Mouse (Mus musculus): Measurements from ENCODE around the gene Rsph3b.
"Not testable (repeated sequence)": the region's sequence is repeated elsewhere in the genome, so short reads cannot be mapped to it uniquely, and the experiment has no call there.

The Rsph3b gene

GRCm38 (mm10) chr17:6947984-6948768, at the start of gene Rsph3b:
Gene Rsph3b (minus strand): TSS chr17:6948682.
- peak; percentile 83 for DNase-seq (ENCODE audit: low spot score)

- not testable (repeated sequence) for DNase-seq (ENCODE audit: low spot score)
Observed at GRCm38 (mm10) chr17:6997778-6998490, 49.5 kb upstream of the Rsph3b start.

GRCm38 (mm10) chr17:6996826-6997225, 48.3 kb upstream of the Rsph3b start:
- not testable (repeated sequence) for DNase-seq (ENCODE audit: low spot score)

- DNase-seq (ENCODE audit: low spot score): not testable (repeated sequence)
Observed at GRCm38 (mm10) chr17:6995504-6995903, 47.0 kb upstream of the Rsph3b start.

- DNase-seq (ENCODE audit: low spot score): not testable (repeated sequence)
Observed at GRCm38 (mm10) chr17:6986118-6986517, 37.6 kb upstream of the Rsph3b start.

- DNase-seq (ENCODE audit: low spot score): not testable (repeated sequence)
Observed at GRCm38 (mm10) chr17:6980144-6980543, 31.7 kb upstream of the Rsph3b start.

GRCm38 (mm10) chr17:6979380-6979779, 30.9 kb upstream of the Rsph3b start:
- DNase-seq (ENCODE audit: low spot score): not testable (repeated sequence)

GRCm38 (mm10) chr17:6978287-6979248, 30.1 kb upstream of the Rsph3b start, which contains the start of gene Gm49721:
Gene Gm49721 (plus strand): TSS chr17:6978904.
- peak; percentile 70 for DNase-seq (ENCODE audit: low spot score)

- not testable (repeated sequence) for DNase-seq (ENCODE audit: low spot score)
Observed at GRCm38 (mm10) chr17:6974985-6975384, 26.5 kb upstream of the Rsph3b start.

- DNase-seq (ENCODE audit: low spot score): not testable (repeated sequence)
Observed at GRCm38 (mm10) chr17:6972836-6973396, 24.4 kb upstream of the Rsph3b start.

GRCm38 (mm10) chr17:6971238-6971637, 22.8 kb upstream of the Rsph3b start:
- DNase-seq (ENCODE audit: low spot score): not testable (repeated sequence)

- not testable (repeated sequence) for DNase-seq (ENCODE audit: low spot score)
Observed at GRCm38 (mm10) chr17:6970334-6970733, 21.9 kb upstream of the Rsph3b start, which contains the start of gene Rnaset2b. Gene Rnaset2b (plus strand): TSS chr17:6970634.

GRCm38 (mm10) chr17:6967673-6968072, 19.2 kb upstream of the Rsph3b start:
- not testable (repeated sequence) for DNase-seq (ENCODE audit: low spot score)

- DNase-seq (ENCODE audit: low spot score): not testable (repeated sequence)
Observed at GRCm38 (mm10) chr17:6965364-6965763, 16.9 kb upstream of the Rsph3b start.

GRCm38 (mm10) chr17:6962936-6963335, 14.5 kb upstream of the Rsph3b start:
- not testable (repeated sequence) for DNase-seq (ENCODE audit: low spot score)

- DNase-seq (ENCODE audit: low spot score): not testable (repeated sequence)
Observed at GRCm38 (mm10) chr17:6962339-6962738, 13.9 kb upstream of the Rsph3b start.

- not testable (repeated sequence) for DNase-seq (ENCODE audit: low spot score)
Observed at GRCm38 (mm10) chr17:6961181-6962000, 12.9 kb upstream of the Rsph3b start.

- DNase-seq (ENCODE audit: low spot score): peak; percentile 57
Observed at GRCm38 (mm10) chr17:6960776-6961175, 12.3 kb upstream of the Rsph3b start, which contains the start of gene Tagap1. Gene Tagap1 (minus strand): TSS chr17:6961156.

GRCm38 (mm10) chr17:6960349-6960748, 11.9 kb upstream of the Rsph3b start:
- not testable (repeated sequence) for DNase-seq (ENCODE audit: low spot score)

- not testable (repeated sequence) for DNase-seq (ENCODE audit: low spot score)
Observed at GRCm38 (mm10) chr17:6959543-6960259, 11.2 kb upstream of the Rsph3b start.
